Mouse (Mus musculus) liver, adult 2 months (tissue): ENCODE results near the gene Phkb. TPM values are rescaled to one million over a fixed set of nuclear protein-coding genes. Genes with fewer than 3 reads are reported as not detected.

Source experiments
- DNase-seq: peaks from one replicate; pipeline ENCODE4 v3.0.0-alpha.2; 2011; ENCODE audit warnings: low read depth, low spot score; ENCODE audit errors: extremely low read depth
- H3K27ac ChIP-seq: fragments of 200-500 bp; replicated peaks from 2 replicates; pipeline ENCODE4 v1.5.1; 2012; ENCODE audit warnings: low read depth, mild to moderate bottlenecking, control low read depth, inconsistent platforms, low read length; ENCODE audit not compliant: insufficient read depth
- H3K27me3 ChIP-seq: fragments of 200-500 bp; 2 replicates; pipeline ENCODE4 v1.6.1; 2012; ENCODE audit warnings: mild to moderate bottlenecking, moderate library complexity, low read length, inconsistent platforms; ENCODE audit not compliant: control insufficient read depth, insufficient read depth
- H3K36me3 ChIP-seq: fragments of 200-500 bp; 2 replicates; pipeline ENCODE4 v1.6.1; 2012; ENCODE audit warnings: low read length, inconsistent platforms; ENCODE audit not compliant: control insufficient read depth, insufficient read depth
- H3K4me1 ChIP-seq: fragments of 200-500 bp; 2 replicates; pipeline ENCODE4 v1.6.1; 2011; ENCODE audit warnings: low read length; ENCODE audit not compliant: control insufficient read depth, insufficient read depth
- H3K4me3 ChIP-seq: fragments of 200-500 bp; 2 replicates; pipeline ENCODE4 v1.5.1; 2011; ENCODE audit warnings: low read depth, mild to moderate bottlenecking, control low read depth, low read length, moderate library complexity; ENCODE audit not compliant: insufficient read depth
- H3K79me2 ChIP-seq: fragments of 200-500 bp; 2 replicates; pipeline ENCODE4 v1.6.1; 2012; ENCODE audit warnings: inconsistent platforms, mild to moderate bottlenecking, low read length, moderate library complexity; ENCODE audit not compliant: control insufficient read depth, insufficient read depth
- H3K9ac ChIP-seq: fragments of 200-500 bp; 2 replicates; pipeline ENCODE4 v1.6.1; 2012; ENCODE audit warnings: low read depth, mild to moderate bottlenecking, control low read depth, inconsistent platforms, low read length
- CTCF ChIP-seq: fragments of 200-500 bp; IDR thresholded peaks from 2 replicates; pipeline ENCODE4 v1.5.1; 2011; ENCODE audit warnings: low read depth, low read length, control low read depth
- POLR2A ChIP-seq: fragments of 200-500 bp; IDR thresholded peaks from 2 replicates; pipeline ENCODE4 v1.6.1; 2011; ENCODE audit warnings: low read length, control low read depth; ENCODE audit not compliant: insufficient read depth; ENCODE audit errors: extremely low read depth
- WGBS: fragments of 180-500 bp; shearing (Covaris S2); methylation state at CpG from one replicate; pipeline ENCODE4 v1.1.7; 2018; 5-methylcytosine and 5-hydroxymethylcytosine counted together
- polyA plus RNA-seq: library from polyadenylated mRNA; depleted of rRNA; stranded (reverse); fragments of >200 nt; gene quantifications from 2 replicates; pipeline ENCODE4 v1.2.3, GENCODE M21; 2012
- total RNA-seq: library from RNA; depleted of rRNA; stranded (reverse); fragments of >200 nt; gene quantifications from 2 replicates; pipeline ENCODE4 v1.2.3, GENCODE M21; 2014

Phkb gene
- total and polyA plus RNA-seq, 2 experiments: 4.1 to 25.7 TPM

DNA sequence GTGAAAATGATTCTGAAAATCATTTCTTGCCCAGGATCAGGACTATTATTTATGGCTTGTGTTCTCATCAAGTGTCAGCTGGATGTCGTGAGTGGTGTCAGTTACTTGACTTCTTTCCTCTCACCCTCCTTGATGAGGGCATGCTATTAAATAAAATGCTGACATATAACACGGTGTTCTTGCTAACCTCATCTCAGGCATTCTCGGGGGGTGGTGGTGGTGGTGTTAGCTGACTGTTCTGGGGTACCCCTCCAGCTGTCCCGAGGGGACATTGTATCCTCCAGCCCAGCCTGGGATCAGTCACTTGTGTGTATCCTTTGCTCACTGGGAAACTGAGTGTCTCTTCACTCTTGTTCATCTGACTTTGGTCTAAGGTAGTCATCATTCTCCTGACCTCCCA lies 194.6 kb downstream of the Phkb start:
- Histone ChIP-seq H3K27ac (no peak overlapping the region), H3K4me3 (no peak overlapping the region), H3K79me2 (no peaks in the 10 kb centered on the region), H3K9ac (no peak overlapping the region), H3K4me1 (no peaks in the 10 kb centered on the region), H3K36me3 (peaks cover 8% of the 10 kb centered on the region), H3K27me3 (no peaks in the 10 kb centered on the region)
- TF ChIP-seq CTCF (no peak), POLR2A (no peak)
- no peak for DNase-seq
- WGBS: 97% methylated on average over 4 of the region's 4 CpGs

DNA sequence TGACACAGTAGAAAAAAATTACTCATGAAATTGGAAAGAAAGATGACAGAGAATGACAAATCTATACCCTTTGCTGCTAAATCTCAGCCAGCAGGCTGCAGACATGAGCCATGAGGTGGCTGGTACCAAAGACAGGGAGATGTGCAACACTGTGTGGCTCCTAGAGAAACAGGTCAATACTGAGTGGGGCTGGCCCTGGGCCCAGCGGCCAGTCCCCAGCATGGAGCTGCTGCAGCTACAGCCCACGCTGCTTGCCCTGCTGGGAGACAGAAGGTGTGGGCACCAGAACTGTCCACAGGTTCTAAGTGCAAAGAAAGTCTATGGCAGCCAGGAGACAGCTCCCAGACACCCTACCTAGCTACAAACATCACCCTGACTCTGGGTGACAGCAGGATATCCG lies 197.7 kb downstream of the Phkb start:
- H3K27ac ChIP-seq: no peak overlapping the region
- no peaks in the 10 kb centered on the region for H3K27me3 ChIP-seq
- no peak for DNase-seq
- no peaks in the 10 kb centered on the region for H3K4me1 ChIP-seq
- H3K36me3 ChIP-seq: peaks cover 3% of the 10 kb centered on the region; the same call in 1 of the 2 replicates
- no peak overlapping the region for H3K9ac ChIP-seq
- no peak for TF ChIP-seq POLR2A
- no peak for TF ChIP-seq CTCF
- H3K79me2 ChIP-seq: no peaks in the 10 kb centered on the region
- WGBS: 92% methylated on average over 3 of the region's 3 CpGs
- no peak overlapping the region for H3K4me3 ChIP-seq

DNA sequence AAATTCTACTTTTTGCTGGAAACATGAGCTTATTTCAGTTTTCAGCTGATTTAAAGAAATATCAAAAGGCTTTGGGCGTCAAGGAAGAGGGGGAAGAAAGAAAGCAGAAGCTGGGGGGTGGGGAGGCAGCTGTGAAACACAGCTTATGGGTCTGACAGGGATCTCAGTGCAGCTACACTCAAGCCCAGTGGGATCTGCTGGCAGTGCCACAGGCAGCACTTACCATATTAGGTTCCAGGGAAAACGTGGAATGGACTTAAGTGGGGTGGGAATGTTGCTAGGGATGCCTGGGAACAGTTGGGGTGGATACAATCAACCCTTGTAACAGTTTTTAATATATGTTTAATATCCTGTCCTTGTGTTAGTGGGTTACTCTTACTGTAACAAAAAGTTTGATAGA lies 201.3 kb downstream of the Phkb start:
- no peaks in the 10 kb centered on the region for H3K4me1 ChIP-seq
- WGBS: 70% methylated on average over 2 of the region's 2 CpGs
- no peak for DNase-seq
- H3K79me2 ChIP-seq: no peaks in the 10 kb centered on the region
- TF ChIP-seq CTCF: no peak
- no peak for TF ChIP-seq POLR2A
- H3K27ac ChIP-seq: no peak overlapping the region
- no peak overlapping the region for H3K9ac ChIP-seq
- H3K27me3 ChIP-seq: no peaks in the 10 kb centered on the region
- no peak overlapping the region for H3K4me3 ChIP-seq
- peaks cover 14% of the 10 kb centered on the region; the same call in 1 of the 2 replicates for H3K36me3 ChIP-seq

DNA sequence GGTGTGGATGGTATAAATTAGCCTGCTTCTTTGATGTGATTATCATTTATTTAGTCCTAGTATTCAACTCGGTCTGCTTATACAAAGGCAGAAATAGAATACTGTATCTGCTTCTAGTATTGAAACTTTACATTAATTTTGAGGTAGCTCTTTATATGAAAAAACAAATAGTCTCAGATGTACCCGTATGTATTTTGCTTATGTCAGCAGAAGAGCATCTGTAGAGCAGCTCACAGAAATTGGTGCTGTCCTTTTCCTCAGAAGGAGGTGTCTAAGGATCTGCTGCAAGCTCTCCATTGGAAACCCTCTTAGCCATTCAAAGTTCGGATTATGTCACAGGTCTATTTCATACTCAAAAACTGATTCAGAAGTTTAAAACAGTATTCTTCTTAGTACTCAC lies 210.1 kb downstream of the Phkb start:
- TF ChIP-seq CTCF (no peak), POLR2A (no peak)
- Histone ChIP-seq H3K9ac (no peak overlapping the region), H3K79me2 (no peaks in the 10 kb centered on the region), H3K27me3 (no peaks in the 10 kb centered on the region), H3K27ac (no peak overlapping the region), H3K36me3 (peaks cover 9% of the 10 kb centered on the region; the same call in 1 of the 2 replicates), H3K4me3 (no peak overlapping the region), H3K4me1 (no peaks in the 10 kb centered on the region)
- no peak for DNase-seq
- 86% methylated on average over 3 of the region's 3 CpGs for WGBS

DNA sequence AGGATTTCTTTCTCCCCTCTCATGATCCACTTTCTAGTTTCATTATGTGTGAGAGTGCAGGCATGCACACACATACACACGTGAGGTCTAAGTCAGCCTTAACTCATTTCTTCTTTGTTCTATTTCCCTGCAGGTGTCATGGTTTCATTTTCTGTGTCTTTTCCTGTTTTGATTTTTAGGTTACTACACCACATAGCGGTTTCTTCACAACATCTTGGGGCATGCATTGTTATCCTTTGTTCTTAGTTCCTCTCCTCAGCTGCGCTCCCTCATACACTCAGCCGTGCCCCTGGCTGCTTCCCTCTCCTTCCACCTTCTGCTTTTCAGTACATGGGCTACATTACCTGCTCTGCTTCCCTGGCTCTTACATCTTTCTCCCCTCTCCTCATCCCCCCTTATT lies 211.2 kb downstream of the Phkb start:
- DNase-seq: no peak
- no peaks in the 10 kb centered on the region for H3K4me1 ChIP-seq

DNA sequence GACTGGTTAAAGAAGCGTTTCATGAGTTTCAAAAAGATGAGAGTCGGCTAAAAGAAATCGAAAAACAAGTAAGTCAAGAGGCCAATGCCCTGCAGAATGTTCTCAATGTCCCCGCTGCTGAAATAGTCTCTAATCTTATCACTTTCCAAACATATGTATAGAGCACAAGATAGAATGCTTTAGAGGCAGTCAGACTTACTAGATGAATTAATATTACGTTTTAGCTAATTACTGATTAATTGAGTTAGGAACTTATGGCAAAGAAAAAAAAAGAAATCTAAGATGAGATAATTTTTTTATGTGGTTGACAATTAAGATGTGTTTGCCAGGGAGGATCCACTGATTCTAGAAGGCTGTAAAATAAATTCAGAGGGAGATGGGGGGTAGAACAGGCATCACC lies 217.9 kb downstream of the Phkb start:
- no peaks in the 10 kb centered on the region for H3K4me1 ChIP-seq
- TF ChIP-seq CTCF: no peak
- no peak for TF ChIP-seq POLR2A
- H3K36me3 ChIP-seq: peaks cover 34% of the 10 kb centered on the region
- no peak overlapping the region for H3K4me3 ChIP-seq
- no peaks in the 10 kb centered on the region for H3K79me2 ChIP-seq
- 82% methylated on average over 5 of the region's 5 CpGs for WGBS
- no peaks in the 10 kb centered on the region for H3K27me3 ChIP-seq
- H3K9ac ChIP-seq: no peak overlapping the region
- no peak overlapping the region for H3K27ac ChIP-seq
- DNase-seq: no peak

More for the DNA sequence above, 211.2 kb downstream of the Phkb start:
- no peak overlapping the region for H3K4me3 ChIP-seq
- TF ChIP-seq CTCF: no peak
- no peak for TF ChIP-seq POLR2A
- no peaks in the 10 kb centered on the region for H3K79me2 ChIP-seq
- H3K9ac ChIP-seq: no peak overlapping the region
- H3K27me3 ChIP-seq: no peaks in the 10 kb centered on the region
- H3K36me3 ChIP-seq: peaks cover 12% of the 10 kb centered on the region; the same call in 1 of the 2 replicates
- H3K27ac ChIP-seq: no peak overlapping the region
- WGBS: 89% methylated on average over 4 of the region's 4 CpGs
